Mouse (Mus musculus) erythroblast, embryonic 14.5 days (primary cell): Measurements from ENCODE around the gene Smg6. TPM values are rescaled to one million over a fixed set of nuclear protein-coding genes. Genes with fewer than 3 reads are reported as not detected.

Experiments
- H3K27me3 ChIP-seq: 2 replicates; pipeline ENCODE4 v1.6.1; 2012; ENCODE audit warnings: inconsistent platforms; ENCODE audit not compliant: control insufficient read depth
- H3K36me3 ChIP-seq: 2 replicates; pipeline ENCODE4 v1.6.1; 2012; ENCODE audit warnings: mild to moderate bottlenecking, inconsistent platforms; ENCODE audit not compliant: control insufficient read depth
- H3K4me1 ChIP-seq: 2 replicates; pipeline ENCODE4 v1.6.1; 2012; ENCODE audit warnings: inconsistent platforms; ENCODE audit not compliant: control insufficient read depth
- H3K4me3 ChIP-seq: replicated peaks from 2 replicates; pipeline ENCODE3; 2012; ENCODE audit warnings: moderate library complexity, mild to moderate bottlenecking, inconsistent platforms
- H3K9me3 ChIP-seq: 2 replicates; pipeline ENCODE4 v1.6.1; 2012; ENCODE audit warnings: low read length, inconsistent platforms, mixed read lengths; ENCODE audit not compliant: control insufficient read depth
- GATA1 ChIP-seq: IDR thresholded peaks from 2 replicates; pipeline ENCODE4 v1.6.1; 2012; ENCODE audit warnings: low read length, inconsistent platforms, mixed read lengths
- TAL1 ChIP-seq: IDR thresholded peaks from 3 replicates; pipeline ENCODE4 v1.6.1; 2012; ENCODE audit warnings: low read length, inconsistent platforms, mixed read lengths
- polyA plus RNA-seq: library from polyadenylated mRNA; stranded (reverse); fragments of >175 nt; gene quantifications from 2 replicates; pipeline ENCODE4 v1.2.3, GENCODE M21; 2012

Smg6 gene
- polyA plus RNA-seq, 1 experiment = 3.1 TPM

GRCm38 (mm10) chr11:75152603-75153557 lies 227.3 kb downstream of the Smg6 start:
- no peak for TF ChIP-seq GATA1
- no peak for TF ChIP-seq TAL1
- Histone ChIP-seq H3K27me3 (no peaks in the 10 kb centered on the region), H3K36me3 (peaks cover 21% of the 10 kb centered on the region), H3K4me3 (no peak overlapping the region), H3K9me3 (no peaks in the 10 kb centered on the region), H3K4me1 (no peaks in the 10 kb centered on the region)

DNA sequence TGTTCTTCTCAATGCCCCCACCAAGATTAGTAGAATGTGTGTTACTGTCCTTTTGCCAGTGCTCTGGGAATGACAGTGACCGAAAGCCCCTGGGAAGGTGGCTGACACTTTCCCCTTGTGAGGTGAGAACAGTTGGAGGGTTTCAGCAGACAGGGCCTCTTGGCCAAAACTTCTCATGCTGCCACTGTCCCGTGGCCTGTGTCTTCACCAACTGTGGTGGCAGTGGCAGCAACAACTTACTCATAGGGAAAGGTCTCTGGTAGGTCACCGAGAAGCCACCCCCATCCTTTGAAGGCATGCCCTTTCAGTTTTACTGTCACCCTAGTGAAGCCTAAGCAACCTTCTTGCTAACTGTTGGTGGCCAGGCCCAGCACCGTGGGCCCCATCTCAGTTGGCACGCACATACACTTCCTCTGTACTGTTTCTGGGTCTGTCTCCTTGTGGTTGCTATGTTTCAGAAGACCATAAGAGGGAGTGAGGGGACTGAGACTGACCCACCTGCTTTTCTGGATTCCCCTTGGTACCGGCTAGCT lies 228.5 kb downstream of the Smg6 start:
- H3K27me3 ChIP-seq = no peaks in the 10 kb centered on the region
- TF ChIP-seq TAL1 = no peak
- no peak for TF ChIP-seq GATA1
- no peak overlapping the region for H3K4me3 ChIP-seq
- H3K9me3 ChIP-seq = no peaks in the 10 kb centered on the region
- peaks cover 19% of the 10 kb centered on the region for H3K36me3 ChIP-seq
- H3K4me1 ChIP-seq = no peaks in the 10 kb centered on the region

- TF ChIP-seq TAL1 (no peak), GATA1 (no peak)
- H3K27me3 ChIP-seq = no peaks in the 10 kb centered on the region
- no peaks in the 10 kb centered on the region for H3K4me1 ChIP-seq
- peaks cover 31% of the 10 kb centered on the region for H3K36me3 ChIP-seq
- H3K9me3 ChIP-seq = no peaks in the 10 kb centered on the region
- no peak overlapping the region for H3K4me3 ChIP-seq
Observed at GRCm38 (mm10) chr11:75155985-75156384, 230.4 kb downstream of the Smg6 start.

GRCm38 (mm10) chr11:75156416-75156815 lies 230.8 kb downstream of the Smg6 start:
- Histone ChIP-seq H3K27me3 (no peaks in the 10 kb centered on the region), H3K9me3 (no peaks in the 10 kb centered on the region), H3K36me3 (peaks cover 33% of the 10 kb centered on the region), H3K4me1 (no peaks in the 10 kb centered on the region), H3K4me3 (no peak overlapping the region)
- TF ChIP-seq GATA1 = no peak
- no peak for TF ChIP-seq TAL1

GRCm38 (mm10) chr11:75157037-75157436 lies 231.4 kb downstream of the Smg6 start:
- H3K4me3 ChIP-seq = no peak overlapping the region
- TF ChIP-seq GATA1 (no peak), TAL1 (no peak)
- no peaks in the 10 kb centered on the region for H3K27me3 ChIP-seq
- H3K9me3 ChIP-seq = no peaks in the 10 kb centered on the region
- no peaks in the 10 kb centered on the region for H3K4me1 ChIP-seq
- peaks cover 37% of the 10 kb centered on the region for H3K36me3 ChIP-seq

DNA sequence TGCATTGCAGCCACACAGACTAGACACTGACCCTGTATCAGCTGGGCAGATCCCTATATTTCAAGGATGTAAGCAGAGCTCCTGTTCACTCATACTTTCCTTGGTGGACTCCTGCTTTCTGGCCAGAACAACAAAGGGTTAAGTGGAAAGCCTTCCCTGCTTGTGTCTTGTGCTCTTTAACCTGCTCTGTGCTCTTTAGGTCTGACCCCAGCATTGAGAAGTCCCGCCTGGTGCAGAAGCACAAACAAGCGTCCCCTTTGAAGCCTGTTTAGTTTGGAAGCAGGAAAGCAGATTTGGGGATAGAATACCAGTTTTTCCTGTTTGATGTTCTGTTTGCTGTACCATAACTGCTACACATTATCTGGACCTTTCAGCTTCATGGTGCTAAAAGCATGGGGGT lies 232.3 kb downstream of the Smg6 start:
- Histone ChIP-seq H3K27me3 (no peaks in the 10 kb centered on the region), H3K36me3 (peaks cover 41% of the 10 kb centered on the region), H3K9me3 (no peaks in the 10 kb centered on the region), H3K4me1 (no peaks in the 10 kb centered on the region), H3K4me3 (no peak overlapping the region)
- no peak for TF ChIP-seq TAL1
- no peak for TF ChIP-seq GATA1

DNA sequence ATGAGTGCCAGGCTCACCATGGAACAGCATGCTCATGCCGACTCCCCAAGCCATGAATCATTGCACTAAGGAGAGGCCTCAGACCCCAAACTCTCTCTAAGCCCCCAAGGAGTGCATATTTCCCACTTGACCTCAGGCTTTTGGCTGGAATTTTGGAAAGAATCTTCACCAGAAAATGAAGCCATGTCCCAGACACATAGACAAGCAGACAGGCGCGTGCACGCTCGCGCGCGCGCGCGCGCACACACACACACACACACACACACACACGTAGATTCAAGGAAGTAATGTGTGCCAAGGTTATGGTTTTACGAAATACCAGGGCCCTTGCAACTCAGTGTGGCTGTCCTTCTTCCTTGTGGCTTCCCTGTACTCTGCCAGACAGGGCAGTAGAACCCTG lies 232.8 kb downstream of the Smg6 start:
- Histone ChIP-seq H3K4me1 (no peaks in the 10 kb centered on the region), H3K36me3 (peaks cover 44% of the 10 kb centered on the region), H3K9me3 (no peaks in the 10 kb centered on the region), H3K4me3 (no peak overlapping the region), H3K27me3 (peaks cover 2% of the 10 kb centered on the region)
- TF ChIP-seq GATA1 (no peak), TAL1 (no peak)

GRCm38 (mm10) chr11:75159564-75159963 lies 233.9 kb downstream of the Smg6 start:
- Histone ChIP-seq H3K36me3 (peaks cover 45% of the 10 kb centered on the region), H3K27me3 (peaks cover 13% of the 10 kb centered on the region), H3K4me3 (no peak overlapping the region), H3K4me1 (no peaks in the 10 kb centered on the region; the same call in 1 of the 2 replicates), H3K9me3 (no peaks in the 10 kb centered on the region)
- TF ChIP-seq TAL1 = no peak

DNA sequence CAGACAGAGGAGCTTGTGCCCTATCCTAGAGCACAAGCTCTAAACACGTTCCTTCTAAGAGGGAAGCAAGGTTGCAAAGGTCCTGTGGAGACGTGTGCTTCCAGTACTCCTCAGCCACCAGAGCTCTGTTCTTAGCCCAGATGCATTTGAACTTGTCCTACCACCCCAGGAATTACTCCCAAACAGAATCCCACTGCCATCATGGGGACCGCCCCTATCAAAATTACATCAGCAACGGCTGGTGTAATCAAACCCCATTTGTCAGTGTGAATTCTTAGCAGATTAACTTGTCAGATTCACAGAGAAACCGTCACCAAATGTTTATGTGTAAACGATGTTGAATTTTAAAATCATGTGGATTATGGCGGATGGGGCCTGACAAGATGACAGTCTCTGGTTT lies 235.3 kb downstream of the Smg6 start:
- peaks cover 10% of the 10 kb centered on the region for H3K4me1 ChIP-seq
- H3K36me3 ChIP-seq = peaks cover 44% of the 10 kb centered on the region

More for the DNA sequence above, 235.3 kb downstream of the Smg6 start:
- Histone ChIP-seq H3K9me3 (peaks cover 9% of the 10 kb centered on the region), H3K4me3 (no peak overlapping the region), H3K27me3 (peaks cover 27% of the 10 kb centered on the region)
- TF ChIP-seq TAL1 (no peak), GATA1 (no peak)
